Mouse (Mus musculus) stomach, postnatal 0 days (tissue): ENCODE measurements around the gene Dlg1. TPM values are rescaled to one million over a fixed set of nuclear protein-coding genes. Genes with fewer than 3 reads are reported as not detected.

Experiments used
- ATAC-seq: fragments of 200-750 bp; cut with Nextera tagmentation; 2 replicates; pipeline ENCODE4 v1.8.0; 2017; ENCODE audit not compliant: low FRiP score, low TSS enrichment
- DNase-seq: peaks from one replicate; pipeline ENCODE4 v3.0.0-alpha.2; 2016; ENCODE audit warnings: low spot score
- H3K27ac ChIP-seq: fragments of 300-500 bp; sonication (generic); replicated peaks from 2 replicates; pipeline ENCODE4 v1.5.1; 2014; ENCODE audit warnings: mild to moderate bottlenecking, control low read depth
- H3K27me3 ChIP-seq: fragments of 300-500 bp; sonication (generic); 2 replicates; pipeline ENCODE4 v1.6.1; 2014; ENCODE audit warnings: low read length; ENCODE audit not compliant: control insufficient read depth, insufficient read depth
- H3K36me3 ChIP-seq: fragments of 300-500 bp; sonication (generic); 2 replicates; pipeline ENCODE4 v1.6.1; 2014; ENCODE audit warnings: low read length, mixed read lengths; ENCODE audit not compliant: control insufficient read depth, insufficient read depth
- H3K4me1 ChIP-seq: fragments of 300-500 bp; sonication (generic); replicated peaks from 2 replicates; pipeline ENCODE4 v1.6.1; 2014; ENCODE audit warnings: antibody characterized with exemption; ENCODE audit not compliant: control insufficient read depth, insufficient read depth
- H3K4me2 ChIP-seq: fragments of 300-500 bp; sonication (generic); replicated peaks from 2 replicates; pipeline ENCODE4 v1.6.1; 2014; ENCODE audit warnings: low read depth, mild to moderate bottlenecking, control low read depth, moderate library complexity
- H3K4me3 ChIP-seq: fragments of 300-500 bp; sonication (generic); 2 replicates; pipeline ENCODE4 v1.5.1; 2014; ENCODE audit warnings: low read depth, low read length, control low read depth
- H3K9ac ChIP-seq: fragments of 300-500 bp; sonication (generic); 2 replicates; pipeline ENCODE4 v1.6.1; 2014; ENCODE audit warnings: mild to moderate bottlenecking, low read length, control low read depth, mixed read lengths
- H3K9me3 ChIP-seq: fragments of 300-500 bp; sonication (generic); 2 replicates; pipeline ENCODE4 v1.6.1; 2016; ENCODE audit warnings: low read length; ENCODE audit not compliant: control insufficient read depth
- CTCF ChIP-seq: IDR thresholded peaks from 2 replicates; pipeline ENCODE4 v1.5.1; 2016; ENCODE audit warnings: antibody characterized with exemption, low read depth, mild to moderate bottlenecking, moderate library complexity
- EP300 ChIP-seq: optimal IDR thresholded peaks from 2 replicates; pipeline ENCODE3; 2016; ENCODE audit warnings: antibody characterized with exemption
- WGBS: fragments of 180-500 bp; shearing (Covaris S2); extraction: QIAGEN DNeasy Blood & Tissue Kit; methylation state at CpG from one replicate; pipeline ENCODE4 v1.1.7; 2014; 5-methylcytosine and 5-hydroxymethylcytosine counted together
- polyA plus RNA-seq: library from polyadenylated mRNA; unstranded; fragments of >200 nt; fragmentation: Nextera tagmentation; extraction: Ambion mirVana; gene quantifications from 2 replicates; pipeline ENCODE4 v1.2.1, GENCODE M21; 2015

The Dlg1 gene
- polyA plus RNA-seq, 1 experiment from 2014 or later: 11.8 TPM

DNA sequence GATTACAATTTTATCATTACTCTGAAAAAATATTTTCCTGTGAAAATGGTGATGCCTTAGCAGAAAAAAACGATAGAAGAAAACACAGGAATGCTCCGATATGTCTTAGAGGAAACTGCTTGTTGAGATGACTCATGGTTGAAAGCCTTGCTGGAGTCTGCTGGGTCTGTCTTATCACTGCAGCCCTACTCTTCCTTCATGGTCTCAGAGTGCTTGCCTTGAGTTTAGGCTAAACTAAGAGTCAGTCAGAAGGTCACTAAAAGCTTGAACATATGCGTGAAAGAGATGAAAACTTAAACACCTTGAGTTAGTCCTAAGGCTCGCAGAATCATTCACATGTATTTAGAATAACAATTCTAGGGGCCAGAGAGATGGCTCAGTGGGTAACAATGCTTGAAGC is 14.2 kb downstream of the Dlg1 start:
- Histone ChIP-seq H3K9me3 (no peaks in the 10 kb centered on the region), H3K27ac (no peak overlapping the region), H3K4me3 (no peak overlapping the region), H3K9ac (no peak overlapping the region), H3K27me3 (no peaks in the 10 kb centered on the region), H3K36me3 (no peaks in the 10 kb centered on the region), H3K4me2 (no peak overlapping the region), H3K4me1 (no peaks in the 10 kb centered on the region)
- ATAC-seq (no peak), DNase-seq (no peak)
- WGBS: 81% methylated on average over 4 of the region's 4 CpGs
- TF ChIP-seq EP300 (no peak), CTCF (no peak)

DNA sequence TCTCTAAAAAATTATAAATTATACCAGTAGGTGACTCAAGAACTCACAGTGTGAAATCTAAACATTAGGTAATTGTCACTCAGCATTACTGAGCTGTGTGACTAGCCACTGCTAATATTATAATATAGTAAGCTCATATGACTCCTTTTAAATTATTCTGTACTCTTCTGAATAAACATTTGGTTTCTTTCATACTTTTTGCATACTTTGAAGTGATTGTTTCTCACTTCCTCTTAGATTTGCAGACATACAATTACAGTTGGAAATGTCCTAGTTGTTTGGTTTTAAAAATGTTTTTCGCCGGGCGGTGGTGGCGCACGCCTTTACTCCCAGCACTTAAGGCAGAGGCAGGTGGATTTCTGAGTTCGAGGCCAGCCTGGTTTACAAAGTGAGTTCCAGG is 19.0 kb downstream of the Dlg1 start:
- no peak for TF ChIP-seq EP300
- no peaks in the 10 kb centered on the region; the same call in 1 of the 2 replicates for H3K4me1 ChIP-seq
- no peaks in the 10 kb centered on the region for H3K27me3 ChIP-seq
- H3K27ac ChIP-seq: no peak overlapping the region
- DNase-seq (no peak), ATAC-seq (no peak)
- no peak overlapping the region for H3K4me2 ChIP-seq
- no peak overlapping the region for H3K9ac ChIP-seq
- H3K9me3 ChIP-seq: no peaks in the 10 kb centered on the region
- no peaks in the 10 kb centered on the region for H3K36me3 ChIP-seq
- WGBS: 89% methylated on average over 6 of the region's 6 CpGs
- no peak overlapping the region for H3K4me3 ChIP-seq

DNA sequence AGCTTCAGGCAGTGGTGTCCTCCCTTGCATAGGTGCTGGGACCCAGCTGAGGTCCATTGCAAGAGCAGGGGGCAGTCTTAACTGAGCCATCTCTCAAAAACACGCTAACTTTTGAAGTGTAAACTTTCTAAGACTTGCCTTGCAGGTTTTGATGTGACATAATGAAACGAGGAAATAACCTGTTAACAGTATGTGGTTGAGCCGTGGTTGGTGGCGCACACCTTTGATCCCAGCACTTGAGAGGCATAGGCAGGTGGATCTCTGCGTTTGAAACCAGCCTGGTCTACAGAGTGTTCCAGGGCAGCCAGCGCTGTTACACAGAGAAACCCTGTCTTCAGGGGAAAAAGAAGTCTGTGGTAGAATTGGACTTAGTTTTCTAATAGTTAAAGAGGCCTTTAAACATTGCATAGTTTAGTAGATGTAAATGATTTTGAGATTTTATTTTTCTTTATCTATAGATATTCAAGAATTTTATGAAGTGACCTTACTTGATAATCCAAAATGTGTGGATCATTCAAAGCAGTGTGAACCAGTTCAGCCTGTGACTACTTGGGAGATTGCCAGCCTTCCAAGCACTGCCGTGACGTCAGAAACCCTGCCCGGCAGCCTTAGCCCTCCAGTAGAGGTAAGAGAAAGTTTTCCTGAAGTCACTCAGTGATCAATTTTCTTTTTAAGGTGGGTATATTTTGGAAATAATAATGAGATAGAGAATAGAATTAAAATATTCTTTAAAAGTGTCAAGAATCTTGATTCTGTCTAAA is 20.6 kb downstream of the Dlg1 start:
- peak; percentile 72 for ATAC-seq
- Histone ChIP-seq H3K27ac (peak overlapping the region; percentile 53; the same call in 1 of the 2 replicates), H3K9ac (no peak overlapping the region), H3K4me3 (no peak overlapping the region), H3K9me3 (no peaks in the 10 kb centered on the region), H3K4me1 (no peaks in the 10 kb centered on the region; the same call in 1 of the 2 replicates), H3K36me3 (no peaks in the 10 kb centered on the region), H3K27me3 (no peaks in the 10 kb centered on the region), H3K4me2 (no peak overlapping the region)
- no peak for TF ChIP-seq EP300
- TF ChIP-seq CTCF: no peak
- DNase-seq: peak; percentile 52
- 59% methylated on average over 9 of the region's 9 CpGs for WGBS

DNA sequence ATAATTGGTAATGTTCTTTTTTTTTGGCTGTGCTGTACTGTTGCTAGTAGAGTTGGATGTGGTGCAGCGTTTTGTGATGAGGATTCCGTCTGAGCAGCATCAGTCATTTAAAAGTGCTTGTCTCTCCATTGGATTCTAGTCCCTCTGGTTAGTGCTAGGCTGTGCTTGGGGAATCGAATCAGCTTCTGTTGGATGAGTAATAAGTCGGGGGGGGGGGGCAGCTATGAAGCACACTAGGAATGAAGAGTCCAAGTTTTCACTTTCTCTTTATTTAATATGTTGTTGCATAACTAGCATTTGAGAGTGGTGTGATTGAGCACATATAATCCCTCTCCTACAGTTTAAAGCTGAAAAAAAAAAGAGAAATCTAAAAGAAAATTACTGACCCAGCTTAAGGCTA is 21.5 kb downstream of the Dlg1 start:
- no peak overlapping the region for H3K4me3 ChIP-seq
- no peaks in the 10 kb centered on the region for H3K27me3 ChIP-seq
- DNase-seq (no peak), ATAC-seq (no peak)
- no peaks in the 10 kb centered on the region; the same call in 1 of the 2 replicates for H3K4me1 ChIP-seq
- WGBS: 78% methylated on average over 4 of the region's 4 CpGs
- no peak overlapping the region for H3K9ac ChIP-seq
- no peak overlapping the region for H3K4me2 ChIP-seq
- H3K9me3 ChIP-seq: no peaks in the 10 kb centered on the region
- no peaks in the 10 kb centered on the region for H3K36me3 ChIP-seq
- TF ChIP-seq CTCF: no peak
- H3K27ac ChIP-seq: no peak overlapping the region

DNA sequence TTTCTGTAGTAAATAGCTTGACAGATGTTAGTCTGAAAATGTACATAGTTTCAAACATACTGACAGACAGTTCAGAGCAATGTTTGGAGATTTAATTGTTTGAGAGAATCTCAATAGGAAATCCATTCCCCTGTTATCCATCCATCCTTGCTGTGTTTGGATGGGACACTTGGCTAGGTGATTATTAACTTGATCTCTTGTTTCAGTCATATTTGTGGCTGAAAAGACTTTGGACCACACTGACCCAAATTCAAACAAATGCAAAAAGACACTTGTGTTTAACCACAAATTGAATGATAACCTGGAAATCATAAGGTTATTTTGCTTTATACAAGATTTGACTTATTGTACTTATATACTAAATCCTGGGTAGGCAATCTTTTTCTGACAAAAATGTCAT is 24.5 kb downstream of the Dlg1 start:
- H3K9me3 ChIP-seq: no peaks in the 10 kb centered on the region
- H3K4me1 ChIP-seq: no peaks in the 10 kb centered on the region; the same call in 1 of the 2 replicates
- DNase-seq (no peak), ATAC-seq (no peak)
- no peaks in the 10 kb centered on the region for H3K36me3 ChIP-seq
- TF ChIP-seq EP300 (no peak), CTCF (no peak)
- no peaks in the 10 kb centered on the region for H3K27me3 ChIP-seq
- H3K4me3 ChIP-seq: no peak overlapping the region
- no peak overlapping the region for H3K4me2 ChIP-seq
- H3K27ac ChIP-seq: no peak overlapping the region
- no peak overlapping the region for H3K9ac ChIP-seq

DNA sequence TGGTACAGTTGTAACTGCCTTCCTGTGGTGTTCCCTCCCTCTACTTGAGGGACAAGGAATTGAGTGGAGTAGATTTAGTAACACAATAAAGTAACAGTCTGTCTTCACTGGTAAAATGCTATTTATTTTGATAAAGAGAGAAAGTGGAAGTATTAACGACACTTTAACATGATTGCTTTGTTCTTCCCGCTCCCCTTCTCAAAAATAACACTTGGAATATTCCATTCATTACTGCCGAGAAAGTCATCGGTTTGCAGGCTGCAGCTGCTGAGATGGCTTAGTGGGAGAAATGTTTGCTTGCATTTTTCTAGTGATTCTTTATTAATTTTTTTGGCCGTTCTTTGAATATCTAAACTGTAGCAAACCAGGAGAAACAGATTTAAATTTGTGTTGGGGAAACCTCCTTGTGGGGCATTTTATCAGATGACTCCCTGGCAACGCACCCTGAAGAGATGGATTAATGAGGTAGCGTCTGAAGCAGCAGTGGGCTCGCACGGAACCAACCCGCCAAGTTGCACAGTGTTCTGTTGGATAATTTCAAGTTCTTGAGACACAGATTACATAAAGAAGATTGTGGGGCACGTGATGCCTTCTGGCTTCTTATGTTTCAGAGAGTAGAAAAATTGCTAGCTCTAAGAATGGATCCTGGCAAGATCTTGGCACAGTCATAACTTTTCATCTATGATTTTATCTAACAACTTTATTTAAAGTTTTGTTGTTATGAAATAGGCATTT is 32.2 kb downstream of the Dlg1 start:
- WGBS: 33% methylated on average over 11 of the region's 11 CpGs
- no peaks in the 10 kb centered on the region for H3K27me3 ChIP-seq
- H3K4me1 ChIP-seq: no peaks in the 10 kb centered on the region; the same call in 1 of the 2 replicates
- H3K4me2 ChIP-seq: peak overlapping the region; percentile 31
- H3K36me3 ChIP-seq: no peaks in the 10 kb centered on the region
- H3K9ac ChIP-seq: no peak overlapping the region
- no peak overlapping the region for H3K27ac ChIP-seq
- H3K4me3 ChIP-seq: no peak overlapping the region
- ATAC-seq (no peak), DNase-seq (no peak)
- H3K9me3 ChIP-seq: no peaks in the 10 kb centered on the region
- TF ChIP-seq CTCF: no peak
- TF ChIP-seq EP300: no peak
